Mouse (Mus musculus) intestine, postnatal 0 days (tissue): ENCODE data around the gene Trp53i11. TPM values are rescaled to one million over a fixed set of nuclear protein-coding genes. Genes with fewer than 3 reads are reported as not detected.
A peak's percentile ranks its signal among the peaks of the same experiment; 100 is the strongest.

ENCODE experiments used
- ATAC-seq: fragments of 200-750 bp; cut with Nextera tagmentation; 2 replicates; pipeline ENCODE4 v1.8.0; 2017; ENCODE audit warnings: mild to moderate bottlenecking, moderate TSS enrichment, moderate library complexity
- H3K27ac ChIP-seq: fragments of 300-500 bp; sonication (generic); 2 replicates; pipeline ENCODE4 v1.5.1; 2014; ENCODE audit warnings: mild to moderate bottlenecking, low read depth, low read length, moderate library complexity
- H3K27me3 ChIP-seq: fragments of 300-500 bp; sonication (generic); replicated peaks from 2 replicates; pipeline ENCODE4 v1.6.1; 2014; ENCODE audit warnings: low read length, mixed read lengths; ENCODE audit not compliant: control insufficient read depth, insufficient read depth
- H3K36me3 ChIP-seq: fragments of 300-500 bp; sonication (generic); 2 replicates; pipeline ENCODE4 v1.6.1; 2014; ENCODE audit warnings: mild to moderate bottlenecking, moderate library complexity; ENCODE audit not compliant: control insufficient read depth, insufficient read depth
- H3K4me1 ChIP-seq: fragments of 300-500 bp; sonication (generic); replicated peaks from 2 replicates; pipeline ENCODE4 v1.6.1; 2014; ENCODE audit warnings: antibody characterized with exemption, low read length, mixed read lengths; ENCODE audit not compliant: control insufficient read depth, insufficient read depth
- H3K4me2 ChIP-seq: fragments of 300-500 bp; sonication (generic); replicated peaks from 2 replicates; pipeline ENCODE4 v1.6.1; 2014; ENCODE audit warnings: low read depth, mild to moderate bottlenecking, moderate library complexity
- H3K4me3 ChIP-seq: fragments of 300-500 bp; sonication (generic); 2 replicates; pipeline ENCODE4 v1.5.1; 2014; ENCODE audit warnings: low read depth, low read length
- H3K9ac ChIP-seq: fragments of 300-500 bp; sonication (generic); 2 replicates; pipeline ENCODE4 v1.6.1; 2014; ENCODE audit warnings: mild to moderate bottlenecking, low read depth, low read length
- H3K9me3 ChIP-seq: fragments of 300-500 bp; sonication (generic); 2 replicates; pipeline ENCODE4 v1.6.1; 2016; ENCODE audit warnings: mixed run types; ENCODE audit not compliant: control insufficient read depth
- CTCF ChIP-seq: sonication (generic); IDR thresholded peaks from 2 replicates; pipeline ENCODE4 v1.5.1; 2016; ENCODE audit warnings: low read depth, mild to moderate bottlenecking, control low read depth, antibody characterized with exemption, moderate library complexity
- WGBS: fragments of 180-500 bp; shearing (Covaris S2); extraction: QIAGEN DNeasy Blood & Tissue Kit; methylation state at CpG from one replicate; pipeline ENCODE4 v1.1.7; 2014; 5-methylcytosine and 5-hydroxymethylcytosine counted together
- polyA plus RNA-seq: library from polyadenylated mRNA; unstranded; fragments of >200 nt; fragmentation: Nextera tagmentation; extraction: Ambion mirVana; gene quantifications from 2 replicates; pipeline ENCODE4 v1.2.1, GENCODE M21; 2015

Trp53i11 gene
- polyA plus RNA-seq, 1 experiment from 2014 or later = 21.8 TPM

- H3K36me3 ChIP-seq = no peaks in the 10 kb centered on the region
- peaks cover 5% of the 10 kb centered on the region; the same call in 1 of the 2 replicates for H3K4me1 ChIP-seq
- 57% methylated on average over 7 of the region's 7 CpGs for WGBS
- no peaks in the 10 kb centered on the region for H3K9me3 ChIP-seq
- H3K9ac ChIP-seq = no peak overlapping the region
- H3K27me3 ChIP-seq = no peaks in the 10 kb centered on the region
- no peak overlapping the region for H3K4me2 ChIP-seq
- no peak overlapping the region for H3K4me3 ChIP-seq
- no peak overlapping the region for H3K27ac ChIP-seq
- TF ChIP-seq CTCF = no peak
- no peak for ATAC-seq
Observed at GRCm38 (mm10) chr2:93161914-93162664, 25.3 kb upstream of the Trp53i11 start.

GRCm38 (mm10) chr2:93162791-93163190 lies 24.6 kb upstream of the Trp53i11 start:
- H3K27ac ChIP-seq = no peak overlapping the region
- H3K36me3 ChIP-seq = no peaks in the 10 kb centered on the region
- H3K9ac ChIP-seq = no peak overlapping the region
- no peaks in the 10 kb centered on the region for H3K27me3 ChIP-seq
- peaks cover 5% of the 10 kb centered on the region; the same call in 1 of the 2 replicates for H3K4me1 ChIP-seq
- H3K4me3 ChIP-seq = no peak overlapping the region
- no peaks in the 10 kb centered on the region for H3K9me3 ChIP-seq
- no peak for TF ChIP-seq CTCF
- 55% methylated on average over 4 of the region's 4 CpGs for WGBS
- ATAC-seq = no peak
- H3K4me2 ChIP-seq = no peak overlapping the region

GRCm38 (mm10) chr2:93163317-93163716 lies 24.0 kb upstream of the Trp53i11 start:
- H3K9me3 ChIP-seq = no peaks in the 10 kb centered on the region
- no peaks in the 10 kb centered on the region for H3K36me3 ChIP-seq
- no peak overlapping the region for H3K27ac ChIP-seq
- H3K27me3 ChIP-seq = no peaks in the 10 kb centered on the region
- H3K4me1 ChIP-seq = peaks cover 5% of the 10 kb centered on the region; the same call in 1 of the 2 replicates
- 0 out of 2 replicates have a peak, but pooled peaks have one; percentile 6 for ATAC-seq
- no peak overlapping the region for H3K9ac ChIP-seq
- no peak overlapping the region for H3K4me3 ChIP-seq
- 9% methylated on average over 2 of the region's 2 CpGs for WGBS
- TF ChIP-seq CTCF = no peak
- no peak overlapping the region for H3K4me2 ChIP-seq

- no peak overlapping the region for H3K4me2 ChIP-seq
- no peaks in the 10 kb centered on the region for H3K36me3 ChIP-seq
- no peak for TF ChIP-seq CTCF
- H3K9me3 ChIP-seq = no peaks in the 10 kb centered on the region
- no peaks in the 10 kb centered on the region for H3K27me3 ChIP-seq
- ATAC-seq = peak; percentile 57; the same call in 1 of the 2 replicates
- 27% methylated on average over 6 of the region's 6 CpGs for WGBS
- peaks cover 5% of the 10 kb centered on the region; the same call in 1 of the 2 replicates for H3K4me1 ChIP-seq
- H3K4me3 ChIP-seq = no peak overlapping the region
- no peak overlapping the region for H3K27ac ChIP-seq
- H3K9ac ChIP-seq = no peak overlapping the region
Observed at GRCm38 (mm10) chr2:93163750-93164335, 23.5 kb upstream of the Trp53i11 start.

GRCm38 (mm10) chr2:93166295-93166694 lies 21.1 kb upstream of the Trp53i11 start:
- H3K9ac ChIP-seq = no peak overlapping the region
- WGBS = 78% methylated on average over 6 of the region's 6 CpGs
- no peaks in the 10 kb centered on the region for H3K27me3 ChIP-seq
- H3K4me3 ChIP-seq = no peak overlapping the region
- H3K36me3 ChIP-seq = no peaks in the 10 kb centered on the region
- TF ChIP-seq CTCF = no peak
- no peak overlapping the region for H3K4me2 ChIP-seq
- peaks cover 2% of the 10 kb centered on the region; the same call in 1 of the 2 replicates for H3K4me1 ChIP-seq
- no peak overlapping the region for H3K27ac ChIP-seq
- no peaks in the 10 kb centered on the region for H3K9me3 ChIP-seq
- ATAC-seq = no peak

- H3K4me2 ChIP-seq = no peak overlapping the region
- TF ChIP-seq CTCF = no peak
- H3K27ac ChIP-seq = no peak overlapping the region
- H3K27me3 ChIP-seq = no peaks in the 10 kb centered on the region
- no peak for ATAC-seq
- no peak overlapping the region for H3K9ac ChIP-seq
- H3K4me1 ChIP-seq = peaks cover 2% of the 10 kb centered on the region; the same call in 1 of the 2 replicates
- H3K9me3 ChIP-seq = no peaks in the 10 kb centered on the region
- no peak overlapping the region for H3K4me3 ChIP-seq
- 75% methylated on average over 14 of the region's 14 CpGs for WGBS
- no peaks in the 10 kb centered on the region for H3K36me3 ChIP-seq
Observed at GRCm38 (mm10) chr2:93166734-93167406, 20.5 kb upstream of the Trp53i11 start.
